Mouse (Mus musculus) ZHBTc4 (cell line): ENCODE measurements at regions not wholly inside any gene's neighbourhood (a gene's known extent, or its start where the extent isn't known, plus 50 kb on each side); places are given as distances from the start of the nearest gene placed in this dataset.
"Not testable (repeated sequence)": the region's sequence is repeated elsewhere in the genome, so short reads cannot be mapped to it uniquely, and the experiment has no call there.

Source experiments
- DNase-seq: peaks from one replicate; pipeline ENCODE4 v3.0.0-alpha.2; 2011; ENCODE audit warnings: low read depth, low spot score

GRCm38 (mm10) chr12:21680026-21680425, 262.6 kb upstream of the Ywhaq start:
- peak; percentile 51 for DNase-seq

- DNase-seq = not testable (repeated sequence)
Measured at GRCm38 (mm10) chr12:21649381-21649780, 231.9 kb upstream of the Ywhaq start.

- DNase-seq = not testable (repeated sequence)
Measured at GRCm38 (mm10) chr12:21613781-21614180, 196.3 kb upstream of the Ywhaq start.

- no peak for DNase-seq
Measured at GRCm38 (mm10) chr12:21568415-21569040, 151.1 kb upstream of the Ywhaq start.

GRCm38 (mm10) chr12:21543962-21544361, 126.5 kb upstream of the Ywhaq start:
- DNase-seq = not testable (repeated sequence)

- DNase-seq = peak; percentile 87
Measured at GRCm38 (mm10) chr12:21543153-21543894, 125.9 kb upstream of the Ywhaq start.

DNA sequence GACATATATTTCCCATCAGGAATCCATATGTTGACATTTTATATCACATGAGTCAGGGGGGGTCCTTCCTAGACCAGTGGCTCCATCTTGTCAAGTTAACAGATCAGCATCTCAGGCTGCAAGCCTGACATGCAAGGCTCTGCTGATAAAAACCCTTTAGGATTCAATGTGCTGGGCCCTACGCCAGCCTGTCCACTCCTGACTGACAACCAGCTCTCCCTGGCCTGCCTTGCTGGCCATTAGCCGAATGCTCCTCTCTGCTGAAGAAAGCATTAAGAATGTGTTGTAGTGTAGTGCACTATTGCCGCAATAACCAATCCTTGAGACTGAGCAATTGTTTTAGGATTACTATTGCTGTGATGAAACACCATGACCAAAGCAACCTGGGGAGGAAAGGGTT, 114.3 kb upstream of the Ywhaq start:
- DNase-seq = no peak

DNA sequence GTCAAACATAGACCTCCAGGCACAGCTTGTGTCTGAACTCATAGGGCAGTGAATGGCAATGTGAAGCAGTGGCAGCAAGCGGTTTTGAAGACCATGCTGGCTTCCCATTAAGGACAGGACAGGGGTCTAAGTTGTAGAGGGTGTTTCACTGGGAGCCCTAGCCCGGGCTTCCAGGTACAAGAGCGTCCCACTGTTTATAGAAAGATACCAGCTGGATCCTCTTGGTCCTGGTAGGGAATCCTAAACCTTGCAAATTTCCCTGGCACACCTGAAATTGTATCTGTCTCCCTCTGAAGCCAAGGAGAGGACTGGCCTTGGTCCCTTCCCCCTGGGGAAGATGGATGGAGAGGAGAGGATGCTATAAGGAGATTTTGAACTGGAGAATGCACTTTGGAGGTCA, 111.9 kb upstream of the Ywhaq start:
- not testable (repeated sequence) for DNase-seq

DNA sequence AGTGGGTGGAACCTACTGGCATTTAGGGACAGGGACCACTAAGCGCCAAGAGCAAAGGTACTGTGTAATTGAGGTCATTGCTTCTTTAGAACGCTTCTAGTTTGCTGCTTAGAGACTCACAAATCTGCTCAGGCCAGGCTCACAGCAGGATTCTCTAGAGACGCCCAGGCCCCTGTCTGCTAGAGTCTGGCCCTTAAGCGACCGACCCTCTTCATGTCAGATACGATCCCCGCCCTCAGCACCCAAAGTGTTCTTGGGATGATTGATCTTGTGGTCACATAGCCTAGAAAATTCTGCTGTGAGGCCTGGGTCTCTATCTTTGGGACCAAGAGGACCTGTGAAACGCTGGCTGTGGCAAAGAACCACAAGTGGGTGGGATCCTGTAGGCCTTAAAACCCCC, 109.9 kb upstream of the Ywhaq start:
- not testable (repeated sequence) for DNase-seq

- DNase-seq = not testable (repeated sequence)
Measured at GRCm38 (mm10) chr12:21526906-21527305, 109.5 kb upstream of the Ywhaq start.

GRCm38 (mm10) chr12:21525567-21525966, 108.1 kb upstream of the Ywhaq start:
- peak; percentile 34 for DNase-seq

DNA sequence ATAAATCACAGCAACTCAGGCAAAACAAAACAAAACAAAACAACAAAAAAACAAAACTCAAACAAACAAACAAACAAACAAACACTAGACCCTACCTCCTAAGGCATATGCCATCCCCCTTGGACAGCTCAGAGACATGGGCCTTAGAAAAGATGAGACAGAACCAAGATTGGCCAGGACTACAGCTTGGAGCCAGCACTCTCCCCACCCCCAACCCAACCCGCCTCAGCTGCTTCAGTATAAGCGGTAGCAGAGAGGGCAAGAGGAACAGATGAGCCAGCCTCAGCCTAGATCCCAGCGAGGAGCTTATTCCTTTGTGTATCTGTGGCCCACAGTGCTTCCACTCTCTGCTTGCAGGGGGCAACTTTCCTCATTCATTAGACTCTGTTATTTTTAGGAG, 105.2 kb upstream of the Ywhaq start:
- DNase-seq = no peak

DNA sequence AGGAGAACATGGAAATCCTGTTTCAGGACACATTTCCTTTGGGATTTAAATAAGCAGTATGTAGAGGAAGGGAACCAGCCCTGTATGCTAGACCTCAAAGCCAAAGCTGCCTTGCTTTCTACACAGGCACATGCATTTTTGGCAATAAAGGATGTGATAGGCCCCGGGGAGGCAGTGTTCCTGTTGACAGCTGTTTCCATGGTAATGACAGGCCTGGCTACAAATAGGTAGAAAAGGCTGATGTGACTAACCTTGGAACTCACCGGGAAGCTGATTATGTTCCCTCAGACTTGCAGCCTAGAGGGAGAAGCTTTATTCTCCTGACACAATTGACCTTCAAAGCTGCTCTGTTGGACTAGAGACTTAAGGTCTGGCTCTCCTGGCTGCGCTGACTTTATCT, 101.6 kb upstream of the Ywhaq start:
- DNase-seq = peak; percentile 68

GRCm38 (mm10) chr12:21512736-21513135, 95.3 kb upstream of the Ywhaq start:
- DNase-seq = no peak

DNA sequence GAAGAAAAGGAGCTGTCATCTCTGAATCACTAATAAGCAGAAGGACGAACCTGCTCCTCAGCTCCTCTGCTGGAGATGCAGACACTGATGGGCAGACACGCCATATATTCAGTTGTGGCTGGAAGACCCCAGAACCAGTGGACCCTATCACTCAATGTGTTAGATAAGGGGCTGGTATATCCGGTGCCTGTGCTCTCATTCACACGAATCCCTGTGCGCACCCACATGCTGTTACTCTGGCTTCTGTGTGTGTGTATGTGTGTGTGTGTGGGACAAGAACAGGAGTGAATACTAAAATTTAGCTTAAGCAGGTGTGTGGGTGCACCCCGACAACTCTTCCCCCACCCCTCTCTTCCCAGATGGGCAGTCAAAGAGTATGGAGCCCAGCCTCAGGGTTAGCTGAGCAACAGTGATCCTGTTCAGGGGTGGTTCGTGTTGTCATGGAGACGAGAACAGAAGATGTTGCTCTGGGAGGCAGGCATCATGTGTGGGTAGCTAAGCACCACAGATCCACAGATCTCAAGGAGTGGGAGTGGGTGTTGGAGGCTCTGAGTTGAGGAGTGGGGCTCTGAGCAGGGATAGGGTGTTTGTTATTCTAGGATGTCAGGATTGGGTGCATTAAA, 93.7 kb upstream of the Ywhaq start:
- no peak for DNase-seq

GRCm38 (mm10) chr12:21507080-21507479, 89.6 kb upstream of the Ywhaq start:
- no peak for DNase-seq

DNA sequence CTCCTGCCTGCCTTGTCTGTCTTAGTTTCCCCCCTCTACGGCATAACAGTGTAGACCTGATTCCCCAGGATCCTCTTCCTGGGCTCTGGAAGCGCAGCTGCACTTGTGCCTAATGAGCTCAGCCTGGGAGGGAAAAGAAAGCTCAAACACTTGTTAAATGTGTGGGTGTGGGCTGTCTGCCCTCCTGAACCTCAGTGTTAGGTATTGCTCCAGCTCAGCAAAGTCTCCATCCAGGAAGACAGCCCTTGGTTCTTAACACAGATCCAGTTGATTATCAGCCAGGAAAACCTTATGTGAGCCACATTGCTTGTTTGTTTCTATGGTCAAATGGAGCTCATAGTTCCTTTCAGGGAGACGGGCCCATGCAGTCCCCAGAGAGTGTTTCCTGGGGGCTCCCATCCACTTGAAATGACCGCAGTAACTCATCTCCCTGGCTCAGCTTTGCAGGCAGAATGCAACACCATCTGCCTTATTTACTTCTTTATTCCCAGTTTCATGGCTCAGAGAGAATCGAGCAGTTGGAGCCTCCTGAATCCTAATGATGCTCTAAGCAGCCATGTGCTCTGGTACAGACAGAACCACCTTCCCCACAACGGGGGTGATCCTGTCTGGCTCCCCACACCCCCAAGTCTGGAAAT, 88.4 kb upstream of the Ywhaq start:
- DNase-seq = no peak

DNA sequence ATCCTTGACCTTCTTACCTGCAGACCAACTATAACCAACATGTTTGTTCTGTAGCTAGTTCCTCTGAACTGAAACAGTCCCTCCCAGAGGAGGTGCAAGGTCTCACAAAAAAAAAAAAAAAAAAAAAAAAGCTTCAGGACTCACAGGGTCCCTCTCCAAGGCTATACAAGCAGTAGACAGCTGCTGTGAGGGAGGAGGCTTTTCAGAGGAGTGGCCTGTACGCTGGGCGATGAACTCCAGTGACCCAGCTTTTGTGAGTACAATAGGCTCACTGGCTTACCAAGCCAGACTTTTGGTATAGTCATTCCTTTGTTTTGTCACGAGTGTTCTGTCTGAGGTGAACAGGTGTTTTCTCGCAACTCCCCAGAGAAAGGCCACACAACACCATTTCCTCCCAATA, 85.8 kb upstream of the Ywhaq start:
- peak; percentile 23 for DNase-seq

GRCm38 (mm10) chr12:21496974-21497373, 79.5 kb upstream of the Ywhaq start:
- DNase-seq = no peak

DNA sequence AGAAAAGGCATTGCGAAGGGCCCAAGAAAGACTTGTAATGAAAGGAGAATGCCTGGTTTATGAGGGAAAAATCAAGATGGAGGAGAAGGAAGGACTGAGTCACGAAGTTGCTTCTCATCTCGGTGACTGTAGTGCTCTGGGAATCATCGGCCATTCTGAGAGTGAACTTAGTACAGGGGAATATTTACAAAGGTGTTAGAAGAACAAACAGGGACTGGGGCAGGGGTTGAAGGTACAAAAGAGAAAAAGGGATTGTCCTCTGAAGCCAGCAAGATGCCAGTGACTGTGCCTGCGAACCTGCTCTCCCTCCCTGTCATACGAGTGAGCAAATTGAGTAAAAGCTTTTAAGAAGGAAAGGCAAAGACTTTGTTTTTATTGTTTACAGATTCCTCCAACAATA, 78.1 kb upstream of the Ywhaq start:
- no peak for DNase-seq

- no peak for DNase-seq
Measured at GRCm38 (mm10) chr12:21493471-21493870, 76.0 kb upstream of the Ywhaq start.

DNA sequence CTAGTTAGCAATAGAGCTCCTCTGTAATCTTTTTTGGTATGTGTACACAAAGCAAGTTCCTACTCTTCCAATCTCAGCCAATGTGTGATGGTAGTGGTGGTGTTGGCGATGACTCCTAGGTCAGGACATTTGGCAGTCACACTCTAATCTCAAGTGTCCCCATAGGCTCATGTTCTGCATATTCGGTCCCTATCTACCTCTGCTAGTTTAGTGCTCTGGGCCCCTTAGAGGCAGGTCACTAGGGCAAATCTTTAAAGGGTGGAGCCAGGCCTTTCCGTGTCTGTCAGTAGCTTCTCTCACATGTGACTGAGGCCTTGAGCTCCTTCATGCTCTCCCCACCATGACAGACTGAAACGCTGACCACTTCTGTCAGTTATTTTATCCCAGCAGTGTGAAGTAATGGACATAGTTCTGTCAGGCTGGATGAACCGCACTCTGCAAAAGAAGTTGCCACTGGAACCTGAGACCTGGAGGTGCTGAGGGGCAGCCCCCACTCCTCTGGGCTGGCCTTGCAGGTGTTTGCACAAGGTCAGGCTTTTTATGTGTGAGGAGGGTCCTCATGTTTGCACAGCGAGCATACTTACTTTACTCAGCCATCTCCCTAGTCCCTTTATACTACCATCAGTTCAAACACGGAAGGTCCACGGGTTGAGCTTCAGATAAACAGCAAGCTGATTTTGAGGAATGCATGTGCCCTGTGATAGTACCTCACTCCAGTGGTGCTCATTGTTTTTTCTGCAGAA, 75.3 kb upstream of the Ywhaq start:
- DNase-seq = no peak
